Mouse (Mus musculus) layer of hippocampus, adult 2 months (tissue): ENCODE data around the gene Gm49320. TPM values are rescaled to one million over a fixed set of nuclear protein-coding genes. Genes with fewer than 3 reads are reported as not detected.

Experiments used
- DNase-seq, 2 experiments: peaks; one replicate each; pipeline ENCODE4 v3.0.0; 2022; ENCODE audit warnings: low spot score in 2 of 2
- H3K27ac ChIP-seq: fragments of 200-600 bp; 2 replicates; pipeline ENCODE4 v1.8.1; 2022
- H3K4me3 ChIP-seq: fragments of 200-600 bp; 2 replicates; pipeline ENCODE4 v1.8.1; 2022; ENCODE audit warnings: mild to moderate bottlenecking
- CTCF ChIP-seq: fragments of 200-600 bp; conservative IDR thresholded peaks from 2 replicates; pipeline ENCODE4 v1.8.1; 2022; ENCODE audit warnings: antibody characterized with exemption, mild to moderate bottlenecking, moderate library complexity
- total RNA-seq, 2 experiments: library from RNA; stranded (reverse); gene quantifications; 2 replicates each; pipeline ENCODE4 v1.2.3; 2021

Gene Gm49320
- total RNA-seq, 2 experiments from 2014 or later: 1.1 to 2.4 TPM

GRCm38 (mm10) chr8:4256911-4257310 is 18.2 kb downstream of the Gm49320 start:
- H3K4me3 ChIP-seq: peak overlapping the region; percentile 84
- H3K27ac ChIP-seq: peak overlapping the region; percentile 97

GRCm38 (mm10) chr8:4257350-4257749 is 18.7 kb downstream of the Gm49320 start:
- peak overlapping the region; percentile 97 for H3K27ac ChIP-seq
- DNase-seq: no peak
- TF ChIP-seq CTCF: no peak
- H3K4me3 ChIP-seq: peak overlapping the region; percentile 84

More at GRCm38 (mm10) chr8:4256911-4257310, 18.2 kb downstream of the Gm49320 start:
- no peak for TF ChIP-seq CTCF
- DNase-seq: peak; percentile 84 to 93

GRCm38 (mm10) chr8:4258233-4258632 is 19.6 kb downstream of the Gm49320 start:
- DNase-seq: peak; percentile 82 to 88
- peak overlapping the region; percentile 97 for H3K27ac ChIP-seq
- peak overlapping the region; percentile 84 for H3K4me3 ChIP-seq
- TF ChIP-seq CTCF: peak; percentile 97

- no peak for DNase-seq
- peak overlapping the region; percentile 84 for H3K4me3 ChIP-seq
- H3K27ac ChIP-seq: peak overlapping the region; percentile 97
- no peak for TF ChIP-seq CTCF
Measured at GRCm38 (mm10) chr8:4258678-4259077, 20.0 kb downstream of the Gm49320 start.

- Histone ChIP-seq H3K4me3 (peak within 1 kb of the TSS; percentile 84), H3K27ac (peak within 1 kb of the TSS; percentile 97)
- peak; percentile 94 to 96 for DNase-seq
- no peak for TF ChIP-seq CTCF
Measured at GRCm38 (mm10) chr8:4259125-4259804, 20.6 kb downstream of the Gm49320 start, which contains the start of gene Ctxn1. Ctxn1 (minus strand) TSS chr8:4259274.

GRCm38 (mm10) chr8:4259805-4260170 is 21.1 kb downstream of the Gm49320 start:
- DNase-seq: no peak
- peak overlapping the region; percentile 97 for H3K27ac ChIP-seq
- no peak overlapping the region for H3K4me3 ChIP-seq
- no peak for TF ChIP-seq CTCF

- TF ChIP-seq CTCF: no peak
- Histone ChIP-seq H3K27ac (peak overlapping the region; percentile 39; the same call in 1 of the 2 replicates), H3K4me3 (no peak overlapping the region)
- DNase-seq: no peak
Measured at GRCm38 (mm10) chr8:4263105-4263791, 24.6 kb downstream of the Gm49320 start.

GRCm38 (mm10) chr8:4265160-4265914 is 26.7 kb downstream of the Gm49320 start:
- Histone ChIP-seq H3K4me3 (no peak overlapping the region), H3K27ac (no peak overlapping the region)
- DNase-seq: no peak
- TF ChIP-seq CTCF: no peak

GRCm38 (mm10) chr8:4267627-4268026 is 29.0 kb downstream of the Gm49320 start:
- TF ChIP-seq CTCF: peak; percentile 75
- no peak overlapping the region for H3K4me3 ChIP-seq
- no peak overlapping the region for H3K27ac ChIP-seq
- no peak for DNase-seq

GRCm38 (mm10) chr8:4269609-4270008 is 30.9 kb downstream of the Gm49320 start:
- TF ChIP-seq CTCF: no peak
- no peak overlapping the region for H3K4me3 ChIP-seq
- H3K27ac ChIP-seq: no peak overlapping the region
- no peak for DNase-seq

- peak; percentile 97 for DNase-seq
- no peak for TF ChIP-seq CTCF
- H3K4me3 ChIP-seq: peak within 1 kb of the TSS; percentile 96
- H3K27ac ChIP-seq: peak within 1 kb of the TSS; percentile 93
Measured at GRCm38 (mm10) chr8:4275275-4276110, 36.8 kb downstream of the Gm49320 start, which contains the start of gene Timm44. Timm44 (minus strand) TSS chr8:4275913.

GRCm38 (mm10) chr8:4276111-4276465 is 37.4 kb downstream of the Gm49320 start:
- Histone ChIP-seq H3K4me3 (peak overlapping the region; percentile 96), H3K27ac (peak overlapping the region; percentile 93)
- no peak for DNase-seq
- TF ChIP-seq CTCF: no peak
